Mouse (Mus musculus): ENCODE measurements around the gene Rps16. TPM values are rescaled to one million over a fixed set of nuclear protein-coding genes. Genes with fewer than 3 reads are reported as not detected.

Rps16 gene
- 100 to 1,000 TPM; 496 to 556 TPM for total RNA-seq (2021)
- polyA plus RNA-seq (2012; rRNA removed) = 312 and 411 TPM in 2 replicates
- long read RNA-seq, transcript Rps16-201 (5 exons, 1,109 nt) = major isoform, 202 of 204 reads
- long read RNA-seq, partial matches to known transcripts = 2 of 204 reads
- long read RNA-seq, other reads (novel, unspliced or antisense) = 0 of 204 reads

- intact Hi-C loops (cut with DNase I) = loop anchor here (1.0 kb wide), 1 partner anchor 12 kb away; the partner anchor contains the start of gene Supt5
- Histone ChIP-seq H3K4me3 (peak within 1 kb of the TSS; percentile 72), H3K27ac (peak within 1 kb of the TSS; percentile 96), H3K79me2 (replicated peaks; ENCODE audit: control insufficient read depth, insufficient read depth, low read length) (0 out of 2 replicates have a peak, but pooled peaks cover 3% of the 10 kb centered on the region), H3K36me3 (ENCODE audit: control insufficient read depth, insufficient read depth, low read length) (peaks cover 5% of the 10 kb centered on the region; the same call in 1 of the 2 replicates), H3K9ac (ENCODE audit: low read depth, low read length) (peak within 1 kb of the TSS; percentile 83), H3K27me3 (ENCODE audit: control insufficient read depth, insufficient read depth, low read length) (no peaks in the 10 kb centered on the region), H3K4me1 (ENCODE audit: control insufficient read depth, insufficient read depth, low read length) (peaks cover 5% of the 10 kb centered on the region)
- WGBS = under 1% methylated on average over 50 of the region's 50 CpGs
- peak; percentile 97 to 99 for DNase-seq
- TF ChIP-seq CTCF (IDR thresholded peaks at IDR 0.05) = no peak
- TF ChIP-seq EP300 (IDR thresholded peaks at IDR 0.05; ENCODE audit: insufficient read depth, low read depth, low read length) = 0 out of 2 replicates have a peak, but pooled peaks have one; percentile 57
- TF ChIP-seq POLR2A (IDR thresholded peaks at IDR 0.05; ENCODE audit: insufficient read depth, low read depth, low read length) = peak; percentile 86
These were observed at the start of gene Rps16 for GRCm38 (mm10) chr7:28350155-28350883. Gene Rps16 (plus strand): TSS chr7:28350652.

GRCm38 (mm10) chr7:28301616-28302433 lies 48.6 kb upstream of the Rps16 start, which contains the start of gene Dll3:
Gene Dll3 (minus strand): TSS chr7:28302238.
- no peaks in the 10 kb centered on the region for H3K79me2 ChIP-seq (replicated peaks; ENCODE audit: control insufficient read depth, insufficient read depth, low read length)
- peaks cover 7% of the 10 kb centered on the region for H3K27me3 ChIP-seq (ENCODE audit: control insufficient read depth, insufficient read depth, low read length)
- TF ChIP-seq EP300 (IDR thresholded peaks at IDR 0.05; ENCODE audit: insufficient read depth, low read depth, low read length) (no peak), CTCF (IDR thresholded peaks at IDR 0.05) (peak; percentile 75), POLR2A (IDR thresholded peaks at IDR 0.05; ENCODE audit: insufficient read depth, low read depth, low read length) (no peak)
- peak; percentile 49 to 74 for DNase-seq
- no peak within 1 kb of the TSS for H3K4me3 ChIP-seq
- no peaks in the 10 kb centered on the region for H3K4me1 ChIP-seq (ENCODE audit: control insufficient read depth, insufficient read depth, low read length)
- WGBS = 4% methylated on average over 30 of the region's 30 CpGs
- no peak within 1 kb of the TSS for H3K27ac ChIP-seq
- intact Hi-C loops (cut with DNase I) = loop anchor here (2.0 to 5.0 kb wide), 2 partner anchors 87 to 250 kb away; partner anchors contain the start of gene Psmc4
- H3K9ac ChIP-seq (ENCODE audit: low read depth, low read length) = no peak within 1 kb of the TSS
- H3K36me3 ChIP-seq (ENCODE audit: control insufficient read depth, insufficient read depth, low read length) = no peaks in the 10 kb centered on the region

GRCm38 (mm10) chr7:28305641-28306040 lies 44.8 kb upstream of the Rps16 start:
- intact Hi-C loops (cut with DNase I) = no loop called here
- Histone ChIP-seq H3K9ac (ENCODE audit: low read depth, low read length) (no peak overlapping the region), H3K4me1 (ENCODE audit: control insufficient read depth, insufficient read depth, low read length) (no peaks in the 10 kb centered on the region), H3K27ac (no peak overlapping the region), H3K27me3 (ENCODE audit: control insufficient read depth, insufficient read depth, low read length) (peaks cover 7% of the 10 kb centered on the region; the same call in 1 of the 2 replicates), H3K4me3 (no peak overlapping the region), H3K79me2 (replicated peaks; ENCODE audit: control insufficient read depth, insufficient read depth, low read length) (no peaks in the 10 kb centered on the region), H3K36me3 (ENCODE audit: control insufficient read depth, insufficient read depth, low read length) (no peaks in the 10 kb centered on the region)
- WGBS = 85% methylated on average over 10 of the region's 10 CpGs
- no peak for DNase-seq
- no peak for TF ChIP-seq CTCF (IDR thresholded peaks at IDR 0.05)
- TF ChIP-seq EP300 (IDR thresholded peaks at IDR 0.05; ENCODE audit: insufficient read depth, low read depth, low read length) = no peak
- no peak for TF ChIP-seq POLR2A (IDR thresholded peaks at IDR 0.05; ENCODE audit: insufficient read depth, low read depth, low read length)

- intact Hi-C loops (cut with DNase I) = no loop called here
- no peak for DNase-seq
- 92% methylated on average over 8 of the region's 8 CpGs for WGBS
- H3K4me1 ChIP-seq (ENCODE audit: control insufficient read depth, insufficient read depth, low read length) = peaks cover 2% of the 10 kb centered on the region
- no peaks in the 10 kb centered on the region for H3K36me3 ChIP-seq (ENCODE audit: control insufficient read depth, insufficient read depth, low read length)
- peaks cover 3% of the 10 kb centered on the region; the same call in 1 of the 2 replicates for H3K27me3 ChIP-seq (ENCODE audit: control insufficient read depth, insufficient read depth, low read length)
- no peak overlapping the region for H3K9ac ChIP-seq (ENCODE audit: low read depth, low read length)
- no peak overlapping the region for H3K4me3 ChIP-seq
- no peaks in the 10 kb centered on the region for H3K79me2 ChIP-seq (replicated peaks; ENCODE audit: control insufficient read depth, insufficient read depth, low read length)
- no peak for TF ChIP-seq POLR2A (IDR thresholded peaks at IDR 0.05; ENCODE audit: insufficient read depth, low read depth, low read length)
- TF ChIP-seq EP300 (IDR thresholded peaks at IDR 0.05; ENCODE audit: insufficient read depth, low read depth, low read length) = no peak
- no peak for TF ChIP-seq CTCF (IDR thresholded peaks at IDR 0.05)
- H3K27ac ChIP-seq = no peak overlapping the region
These were observed 44.2 kb upstream of the Rps16 start for GRCm38 (mm10) chr7:28306216-28306615.

GRCm38 (mm10) chr7:28309737-28310136 lies 40.7 kb upstream of the Rps16 start:
- Histone ChIP-seq H3K4me3 (no peak overlapping the region), H3K36me3 (ENCODE audit: control insufficient read depth, insufficient read depth, low read length) (no peaks in the 10 kb centered on the region), H3K27ac (no peak overlapping the region), H3K27me3 (ENCODE audit: control insufficient read depth, insufficient read depth, low read length) (no peaks in the 10 kb centered on the region), H3K4me1 (ENCODE audit: control insufficient read depth, insufficient read depth, low read length) (peaks cover 4% of the 10 kb centered on the region), H3K9ac (ENCODE audit: low read depth, low read length) (no peak overlapping the region), H3K79me2 (replicated peaks; ENCODE audit: control insufficient read depth, insufficient read depth, low read length) (no peaks in the 10 kb centered on the region)
- DNase-seq = no peak
- 72% methylated on average over 9 of the region's 9 CpGs for WGBS
- TF ChIP-seq CTCF (IDR thresholded peaks at IDR 0.05) (no peak), POLR2A (IDR thresholded peaks at IDR 0.05; ENCODE audit: insufficient read depth, low read depth, low read length) (no peak), EP300 (IDR thresholded peaks at IDR 0.05; ENCODE audit: insufficient read depth, low read depth, low read length) (no peak)
- intact Hi-C loops (cut with DNase I) = no loop called here

Measured in heart, adult 2 months (tissue).